Mouse (Mus musculus) heart, embryonic 16.5 days (tissue): ENCODE data around the gene Prickle4. TPM values are rescaled to one million over a fixed set of nuclear protein-coding genes. Genes with fewer than 3 reads are reported as not detected.
"Not testable (repeated sequence)": the region's sequence is repeated elsewhere in the genome, so short reads cannot be mapped to it uniquely, and the experiment has no call there.

Source experiments
- ATAC-seq: fragments of 200-750 bp; cut with Nextera tagmentation; replicated peaks from 2 replicates; pipeline ENCODE4 v1.8.0; 2017; ENCODE audit warnings: moderate number of reproducible peaks; ENCODE audit not compliant: insufficient read depth, low FRiP score; ENCODE audit errors: extremely low read depth
- H3K27ac ChIP-seq: fragments of 300-500 bp; sonication (generic); 2 replicates; pipeline ENCODE4 v1.5.1; 2014; ENCODE audit warnings: mild to moderate bottlenecking, low read length, control low read depth, moderate library complexity
- H3K27me3 ChIP-seq: fragments of 300-500 bp; sonication (generic); 2 replicates; pipeline ENCODE4 v1.6.1; 2014; ENCODE audit warnings: low read length, mixed read lengths; ENCODE audit not compliant: control insufficient read depth, insufficient read depth
- H3K36me3 ChIP-seq: fragments of 300-500 bp; sonication (generic); 2 replicates; pipeline ENCODE4 v1.6.1; 2014; ENCODE audit not compliant: control insufficient read depth, insufficient read depth
- H3K4me1 ChIP-seq: fragments of 300-500 bp; sonication (generic); 2 replicates; pipeline ENCODE4 v1.6.1; 2014; ENCODE audit warnings: low read length, mixed read lengths; ENCODE audit not compliant: control insufficient read depth, insufficient read depth
- H3K4me2 ChIP-seq: fragments of 300-500 bp; sonication (generic); 2 replicates; pipeline ENCODE4 v1.6.1; 2014; ENCODE audit warnings: low read depth, mild to moderate bottlenecking, control low read depth, low read length
- H3K4me3 ChIP-seq: fragments of 300-500 bp; sonication (generic); 2 replicates; pipeline ENCODE4 v1.5.1; 2014; ENCODE audit warnings: mild to moderate bottlenecking, control low read depth, low read length
- H3K9ac ChIP-seq: fragments of 300-500 bp; sonication (generic); 2 replicates; pipeline ENCODE4 v1.6.1; 2014; ENCODE audit warnings: low read length, control low read depth
- H3K9me3 ChIP-seq: fragments of 300-500 bp; sonication (generic); replicated peaks from 2 replicates; pipeline ENCODE4 v1.6.1; 2016; ENCODE audit warnings: low read length; ENCODE audit not compliant: control insufficient read depth
- WGBS: fragments of 180-500 bp; shearing (Covaris S2); extraction: QIAGEN DNeasy Blood & Tissue Kit; methylation state at CpG from one replicate; pipeline ENCODE4 v1.1.7; 2014; 5-methylcytosine and 5-hydroxymethylcytosine counted together
- polyA plus RNA-seq: library from polyadenylated mRNA; unstranded; fragments of >200 nt; fragmentation: Nextera tagmentation; extraction: Ambion mirVana; gene quantifications from 2 replicates; pipeline ENCODE4 v1.2.1, GENCODE M21; 2015

Prickle4 gene
- polyA plus RNA-seq, 1 experiment from 2014 or later: 0.72 TPM

GRCm38 (mm10) chr17:47664474-47664873 is 30.1 kb downstream of the Prickle4 start:
- Histone ChIP-seq H3K27ac (no peak overlapping the region), H3K27me3 (no peaks in the 10 kb centered on the region), H3K9me3 (no peaks in the 10 kb centered on the region), H3K9ac (no peak overlapping the region), H3K36me3 (no peaks in the 10 kb centered on the region), H3K4me2 (no peak overlapping the region), H3K4me1 (peaks cover 3% of the 10 kb centered on the region; the same call in 1 of the 2 replicates), H3K4me3 (no peak overlapping the region)
- WGBS: 58% methylated on average over 7 of the region's 7 CpGs
- no peak for ATAC-seq

- Histone ChIP-seq H3K27me3 (no peaks in the 10 kb centered on the region), H3K9me3 (no peaks in the 10 kb centered on the region), H3K4me3 (no peak overlapping the region), H3K4me2 (no peak overlapping the region), H3K27ac (no peak overlapping the region), H3K9ac (no peak overlapping the region), H3K36me3 (no peaks in the 10 kb centered on the region), H3K4me1 (peaks cover 3% of the 10 kb centered on the region; the same call in 1 of the 2 replicates)
- ATAC-seq: no peak
- 66% methylated on average over 9 of the region's 9 CpGs for whole genome bisulfite sequencing
These were observed 31.4 kb downstream of the Prickle4 start for GRCm38 (mm10) chr17:47663009-47663713.

- Histone ChIP-seq H3K9me3 (no peaks in the 10 kb centered on the region), H3K27me3 (no peaks in the 10 kb centered on the region), H3K4me2 (no peak overlapping the region), H3K4me1 (no peaks in the 10 kb centered on the region), H3K36me3 (no peaks in the 10 kb centered on the region), H3K27ac (no peak overlapping the region), H3K4me3 (no peak overlapping the region), H3K9ac (no peak overlapping the region)
- ATAC-seq: no peak
- 81% methylated on average over 3 of the region's 3 CpGs for WGBS
These were observed 35.7 kb downstream of the Prickle4 start for GRCm38 (mm10) chr17:47658741-47659243.

GRCm38 (mm10) chr17:47657901-47658300 is 36.6 kb downstream of the Prickle4 start:
- Histone ChIP-seq H3K4me1 (no peaks in the 10 kb centered on the region), H3K4me3 (no peak overlapping the region), H3K4me2 (no peak overlapping the region), H3K27me3 (no peaks in the 10 kb centered on the region), H3K9ac (no peak overlapping the region), H3K27ac (no peak overlapping the region), H3K9me3 (no peaks in the 10 kb centered on the region), H3K36me3 (no peaks in the 10 kb centered on the region)
- WGBS: 75% methylated on average over 4 of the region's 4 CpGs
- ATAC-seq: no peak

GRCm38 (mm10) chr17:47655697-47656096 is 38.8 kb downstream of the Prickle4 start:
- no peaks in the 10 kb centered on the region for H3K36me3 ChIP-seq
- 88% methylated on average over 5 of the region's 5 CpGs for WGBS

GRCm38 (mm10) chr17:47654346-47654745 is 40.2 kb downstream of the Prickle4 start:
- WGBS: 90% methylated on average over 8 of the region's 8 CpGs
- ATAC-seq, H3K9ac ChIP-seq, H3K9me3 ChIP-seq, H3K27me3 ChIP-seq, H3K4me1 ChIP-seq, H3K4me3 ChIP-seq, H3K27ac ChIP-seq, H3K36me3 ChIP-seq, H3K4me2 ChIP-seq: not testable (repeated sequence)

More at GRCm38 (mm10) chr17:47655697-47656096, 38.8 kb downstream of the Prickle4 start:
- Histone ChIP-seq H3K4me1 (no peaks in the 10 kb centered on the region), H3K9ac (no peak overlapping the region), H3K27ac (no peak overlapping the region), H3K27me3 (no peaks in the 10 kb centered on the region), H3K4me2 (no peak overlapping the region), H3K4me3 (no peak overlapping the region), H3K9me3 (no peaks in the 10 kb centered on the region)
- ATAC-seq: no peak

GRCm38 (mm10) chr17:47651953-47652352 is 42.6 kb downstream of the Prickle4 start:
- 93% methylated on average over 2 of the region's 2 CpGs for WGBS
- no peak for ATAC-seq
- no peak overlapping the region for H3K27ac ChIP-seq
- no peak overlapping the region for H3K9ac ChIP-seq
- no peaks in the 10 kb centered on the region for H3K27me3 ChIP-seq
- H3K4me2 ChIP-seq: no peak overlapping the region
- H3K36me3 ChIP-seq: no peaks in the 10 kb centered on the region
- H3K9me3 ChIP-seq: no peaks in the 10 kb centered on the region
- no peaks in the 10 kb centered on the region for H3K4me1 ChIP-seq
- H3K4me3 ChIP-seq: no peak overlapping the region

GRCm38 (mm10) chr17:47648966-47649365 is 45.6 kb downstream of the Prickle4 start:
- WGBS: 69% methylated on average over 4 of the region's 4 CpGs
- Histone ChIP-seq H3K4me3 (no peak overlapping the region), H3K27ac (no peak overlapping the region), H3K4me2 (no peak overlapping the region), H3K27me3 (no peaks in the 10 kb centered on the region), H3K9me3 (no peaks in the 10 kb centered on the region), H3K36me3 (no peaks in the 10 kb centered on the region), H3K4me1 (no peaks in the 10 kb centered on the region), H3K9ac (no peak overlapping the region)
- no peak for ATAC-seq

- no peaks in the 10 kb centered on the region for H3K4me1 ChIP-seq
- 86% methylated on average over 1 of the region's 1 CpGs for WGBS
- no peak overlapping the region for H3K4me2 ChIP-seq
- H3K27ac ChIP-seq: no peak overlapping the region
- no peak overlapping the region for H3K4me3 ChIP-seq
- no peaks in the 10 kb centered on the region for H3K9me3 ChIP-seq
- no peak overlapping the region for H3K9ac ChIP-seq
- H3K36me3 ChIP-seq: no peaks in the 10 kb centered on the region
- ATAC-seq: no peak
- H3K27me3 ChIP-seq: no peaks in the 10 kb centered on the region
These were observed 47.9 kb downstream of the Prickle4 start for GRCm38 (mm10) chr17:47646683-47647082.
